Mouse (Mus musculus) heart, postnatal 0 days (tissue): Measurements from ENCODE around the gene Mtfr2.

ENCODE experiments used
- CTCF ChIP-seq: IDR thresholded peaks from 2 replicates; pipeline ENCODE4 v1.5.1; 2016; ENCODE audit warnings: antibody characterized with exemption, control low read depth, low read depth
- EP300 ChIP-seq: IDR thresholded peaks from 2 replicates; pipeline ENCODE4 v1.6.1; 2016; ENCODE audit warnings: antibody characterized with exemption, low read depth

DNA sequence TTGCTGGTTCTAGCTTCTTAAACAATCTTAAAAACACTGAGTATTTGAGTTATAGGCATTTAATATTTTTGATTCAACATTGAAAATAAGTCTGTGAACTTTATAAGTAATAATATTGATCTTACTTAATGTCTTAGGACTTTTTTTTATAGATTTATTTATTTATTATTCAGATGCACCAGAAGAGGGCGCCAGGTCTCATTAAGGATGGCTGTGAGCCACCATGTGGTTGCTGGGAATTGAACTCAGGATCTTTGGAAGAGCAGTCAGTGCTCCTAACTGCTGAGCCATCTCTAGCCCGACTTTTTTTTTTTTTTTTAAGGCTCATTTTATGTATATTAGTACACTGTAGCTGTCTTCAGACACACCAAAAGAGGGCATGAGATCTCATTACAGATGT lies 32.8 kb upstream of the Mtfr2 start:
- peak; percentile 22; the same call in 1 of the 2 replicates for TF ChIP-seq CTCF
- TF ChIP-seq EP300 = no peak
